Mouse (Mus musculus): ENCODE data around the gene Myo7a. TPM values are rescaled to one million over a fixed set of nuclear protein-coding genes. Genes with fewer than 3 reads are reported as not detected.
A peak's percentile ranks its signal among the peaks of the same experiment; 100 is the strongest.

Gene Myo7a
- polyA plus RNA-seq, 1 experiment from 2014 or later = 15.4 TPM

DNA sequence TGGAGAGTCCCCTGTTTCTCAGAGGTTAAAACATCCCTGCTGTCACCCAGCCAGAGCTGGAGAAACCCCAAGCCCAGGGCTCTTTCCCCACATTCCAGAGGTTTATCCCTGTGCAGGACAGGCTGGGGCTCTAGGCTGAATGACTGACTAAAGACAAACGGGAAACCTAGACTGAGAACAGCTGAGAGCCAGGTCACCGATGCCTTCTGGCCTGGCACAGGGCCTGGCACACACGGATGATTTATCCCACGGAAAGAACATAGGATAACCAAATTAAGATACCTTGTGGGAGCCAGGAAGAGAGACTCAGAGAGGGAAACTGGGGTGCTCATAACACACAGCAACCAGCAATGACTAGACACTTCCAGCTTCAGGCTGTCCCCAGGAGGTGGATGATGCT, 9.6 kb downstream of the Myo7a start:
- WGBS = 73% methylated on average over 4 of the region's 4 CpGs
- no peak overlapping the region for H3K27ac ChIP-seq
- H3K4me2 ChIP-seq = no peak overlapping the region
- peaks cover 31% of the 10 kb centered on the region for H3K4me1 ChIP-seq
- peaks cover 28% of the 10 kb centered on the region for H3K27me3 ChIP-seq
- no peaks in the 10 kb centered on the region for H3K9me3 ChIP-seq (replicated peaks)
- H3K9ac ChIP-seq = no peak overlapping the region
- no peaks in the 10 kb centered on the region for H3K36me3 ChIP-seq
- no peak for ATAC-seq (replicated peaks; ENCODE audit: low FRiP score)
- H3K4me3 ChIP-seq (replicated peaks) = no peak overlapping the region

DNA sequence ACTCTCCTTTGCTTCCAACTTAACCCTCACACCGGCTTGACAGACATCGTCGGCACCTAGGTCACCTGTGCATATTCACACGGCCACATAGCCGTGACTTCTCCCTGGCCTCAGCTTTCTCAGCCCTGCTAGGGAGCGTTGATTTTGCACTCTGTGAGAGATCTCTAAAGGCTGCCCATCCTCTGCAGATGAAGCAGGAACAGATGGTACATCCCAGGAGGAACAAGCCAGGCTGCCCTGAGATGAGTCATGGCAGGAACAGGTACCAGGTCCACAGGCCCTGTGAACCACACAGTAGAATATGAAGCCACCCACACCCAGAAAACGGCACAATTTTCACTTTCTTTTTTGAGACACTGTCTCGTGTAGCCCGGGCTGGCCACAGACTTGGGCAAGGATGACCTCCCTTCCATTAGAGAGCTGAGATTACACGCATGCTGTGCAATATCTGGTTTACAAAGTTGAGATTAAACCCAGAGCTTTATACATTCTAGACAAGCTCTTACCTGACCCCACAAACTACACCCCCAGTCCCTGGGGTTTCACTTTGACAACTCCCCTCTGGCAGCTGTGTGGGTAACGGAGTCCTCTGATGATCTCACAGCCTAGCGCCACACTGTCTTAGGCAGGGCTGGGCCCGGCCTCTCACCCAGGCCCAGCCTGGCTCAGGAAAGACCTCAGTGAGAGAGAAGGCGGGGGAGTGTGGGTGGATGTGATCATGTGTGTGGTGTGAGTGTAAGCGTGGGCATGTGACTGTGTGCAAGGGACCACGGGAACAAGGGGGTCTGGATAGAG, 10.5 kb downstream of the Myo7a start:
- no peak overlapping the region for H3K4me3 ChIP-seq (replicated peaks)
- no peak overlapping the region for H3K27ac ChIP-seq
- no peaks in the 10 kb centered on the region for H3K9me3 ChIP-seq (replicated peaks)
- H3K36me3 ChIP-seq = no peaks in the 10 kb centered on the region
- no peak overlapping the region for H3K9ac ChIP-seq
- WGBS = 74% methylated on average over 16 of the region's 16 CpGs
- H3K4me2 ChIP-seq = no peak overlapping the region
- peaks cover 40% of the 10 kb centered on the region for H3K4me1 ChIP-seq
- peaks cover 28% of the 10 kb centered on the region for H3K27me3 ChIP-seq
- no peak for ATAC-seq (replicated peaks; ENCODE audit: low FRiP score)

DNA sequence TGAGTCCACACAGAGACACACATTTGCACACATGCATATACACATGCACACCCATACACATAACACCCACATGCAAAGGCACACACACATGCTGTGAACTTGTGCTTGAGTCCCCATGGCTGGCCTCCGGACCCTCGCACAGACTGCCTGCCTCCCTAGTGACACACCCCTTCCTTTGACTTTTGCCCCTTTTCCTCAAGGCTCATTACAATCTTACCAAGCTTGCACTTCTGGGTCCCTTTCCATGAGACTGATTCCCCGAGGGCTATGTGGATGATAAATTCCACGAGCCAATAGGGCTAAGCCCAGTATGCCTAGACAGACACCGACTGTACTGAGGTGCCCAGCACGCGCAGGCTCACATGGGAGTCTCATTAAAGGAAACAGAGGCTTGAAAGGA, 13.1 kb downstream of the Myo7a start:
- WGBS = 83% methylated on average over 7 of the region's 7 CpGs
- peaks cover 49% of the 10 kb centered on the region for H3K4me1 ChIP-seq
- 0 out of 2 replicates have a peak overlapping the region, but pooled peaks have one; percentile 9 for H3K27ac ChIP-seq

DNA sequence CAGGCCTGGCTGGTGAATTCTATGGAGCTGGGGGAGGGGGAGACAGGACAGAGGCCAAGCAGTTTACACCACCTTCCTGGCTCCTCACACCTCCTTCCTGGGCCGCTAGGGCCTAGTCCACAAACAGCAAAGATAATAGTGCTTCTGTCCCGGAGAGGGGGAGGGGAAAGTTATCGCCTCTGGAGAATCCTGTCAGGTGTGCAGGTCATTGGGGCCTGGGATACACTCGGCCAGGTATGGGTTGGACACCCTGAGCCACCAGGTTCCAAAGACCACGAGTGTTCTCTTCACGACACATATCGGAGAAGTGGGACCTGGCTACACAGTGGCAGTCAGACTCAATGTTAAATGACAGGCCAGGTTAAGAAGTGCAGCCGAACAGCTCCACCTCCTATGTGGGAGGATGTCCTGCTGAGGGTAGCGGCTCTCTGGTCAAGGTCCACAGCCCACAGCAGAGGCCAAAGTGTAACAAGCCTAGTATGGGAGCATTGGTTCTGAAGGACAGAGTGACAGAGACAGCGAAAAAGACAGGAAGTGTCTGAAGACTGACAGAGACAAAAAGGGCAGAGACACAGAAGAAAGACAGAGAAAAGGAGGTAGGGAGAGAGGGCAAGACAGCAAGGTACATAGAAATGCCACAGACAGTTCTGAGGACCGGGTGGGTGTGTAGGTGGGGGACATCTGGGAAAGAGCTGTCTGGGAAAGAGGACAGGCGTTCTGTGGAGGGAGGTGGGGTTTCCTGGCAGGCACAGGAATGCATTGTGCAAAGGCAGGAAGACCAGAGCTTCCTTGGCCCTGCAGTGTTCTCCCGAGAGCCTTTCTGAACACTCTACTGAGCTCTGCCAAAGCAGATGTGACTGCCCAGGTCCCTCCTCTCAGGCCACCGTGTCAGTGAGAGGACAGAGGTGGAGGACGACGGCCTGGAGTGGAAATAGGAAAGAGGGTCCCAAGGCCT, 14.6 kb downstream of the Myo7a start:
- peak overlapping the region; percentile 17; the same call in 1 of the 2 replicates for H3K4me2 ChIP-seq

More for the DNA sequence above, 13.1 kb downstream of the Myo7a start:
- Histone ChIP-seq H3K4me3 (replicated peaks) (no peak overlapping the region), H3K9me3 (replicated peaks) (no peaks in the 10 kb centered on the region), H3K4me2 (no peak overlapping the region), H3K9ac (no peak overlapping the region), H3K27me3 (peaks cover 11% of the 10 kb centered on the region), H3K36me3 (no peaks in the 10 kb centered on the region)
- ATAC-seq (replicated peaks; ENCODE audit: low FRiP score) = no peak

DNA sequence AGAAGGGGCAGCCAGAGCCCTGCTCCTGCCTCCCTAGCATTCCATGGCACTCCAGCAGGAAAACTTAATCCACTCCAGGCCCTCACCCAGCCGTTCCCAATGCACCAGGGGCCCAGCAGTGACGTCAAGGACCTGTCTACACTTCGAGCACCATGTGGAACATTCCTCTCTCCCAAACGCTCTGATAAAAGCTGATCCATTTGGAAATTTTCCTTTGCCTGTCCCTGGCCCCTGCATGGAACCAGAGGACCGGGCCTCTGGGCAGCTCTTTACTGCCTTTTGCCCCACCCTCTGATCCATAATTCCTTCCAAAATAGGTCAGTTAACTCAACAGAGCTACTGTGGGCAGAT, 15.4 kb downstream of the Myo7a start:
- no peaks in the 10 kb centered on the region for H3K9me3 ChIP-seq (replicated peaks)
- 57% methylated on average over 5 of the region's 5 CpGs for WGBS
- peak overlapping the region; percentile 78 for H3K27ac ChIP-seq
- H3K9ac ChIP-seq = no peak overlapping the region
- no peak overlapping the region for H3K4me2 ChIP-seq
- ATAC-seq (replicated peaks; ENCODE audit: low FRiP score) = no peak
- H3K36me3 ChIP-seq = no peaks in the 10 kb centered on the region
- peaks cover 40% of the 10 kb centered on the region for H3K4me1 ChIP-seq
- H3K27me3 ChIP-seq = no peaks in the 10 kb centered on the region
- no peak overlapping the region for H3K4me3 ChIP-seq (replicated peaks)

More for the DNA sequence above, 14.6 kb downstream of the Myo7a start:
- no peaks in the 10 kb centered on the region; the same call in 1 of the 2 replicates for H3K27me3 ChIP-seq
- no peak overlapping the region for H3K4me3 ChIP-seq (replicated peaks)
- 31% methylated on average over 16 of the region's 16 CpGs for WGBS
- no peaks in the 10 kb centered on the region for H3K9me3 ChIP-seq (replicated peaks)
- peaks cover 43% of the 10 kb centered on the region for H3K4me1 ChIP-seq
- peak; percentile 85 for ATAC-seq (replicated peaks; ENCODE audit: low FRiP score)
- 0 out of 2 replicates have a peak overlapping the region, but pooled peaks have one; percentile 4 for H3K9ac ChIP-seq
- H3K36me3 ChIP-seq = no peaks in the 10 kb centered on the region
- peak overlapping the region; percentile 78 for H3K27ac ChIP-seq

DNA sequence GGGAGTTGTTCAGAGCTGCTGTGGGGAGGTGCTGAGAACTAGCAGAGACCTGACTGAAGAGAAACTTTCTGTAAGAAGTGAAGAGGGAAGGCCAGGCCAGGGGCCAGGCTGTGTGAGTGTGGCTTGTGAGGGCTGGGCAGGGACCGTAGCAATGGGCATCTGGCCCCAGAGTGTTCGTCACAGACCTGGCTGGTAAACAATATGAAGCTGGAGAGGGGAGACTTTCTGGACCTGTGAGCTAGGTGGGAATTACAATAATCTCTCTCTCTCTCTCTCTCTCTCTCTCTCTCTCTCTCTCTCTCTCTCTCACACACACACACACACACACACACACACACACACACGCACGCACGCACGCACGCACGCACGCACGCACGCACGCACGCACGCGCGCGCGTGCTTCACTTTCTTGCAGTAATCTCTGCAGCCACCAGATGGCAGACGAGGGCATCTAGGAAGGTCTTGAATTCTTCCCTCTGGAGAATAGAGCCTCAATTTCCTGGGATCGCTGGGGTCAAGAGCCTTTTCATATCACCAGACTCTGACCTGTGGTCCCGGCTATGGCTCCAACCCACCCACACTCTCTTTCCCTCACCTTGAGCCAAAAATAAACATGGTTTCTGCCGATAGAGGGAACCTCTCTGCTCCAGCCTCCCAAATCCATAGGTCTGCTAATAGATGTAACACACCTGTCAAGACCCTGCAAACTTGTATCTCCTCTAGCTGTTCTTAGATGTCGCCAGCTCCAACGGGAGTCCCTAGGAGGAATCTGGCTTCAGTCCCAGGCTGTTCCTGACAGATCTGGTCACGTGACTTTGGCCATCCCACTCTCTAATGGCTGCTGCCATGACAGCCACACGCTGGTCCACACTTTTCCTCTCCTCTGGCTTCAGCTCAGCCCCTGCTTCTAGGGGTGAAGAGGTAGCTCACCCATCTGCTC, 16.1 kb downstream of the Myo7a start:
- Histone ChIP-seq H3K36me3 (no peaks in the 10 kb centered on the region), H3K4me2 (peak overlapping the region; percentile 57), H3K9me3 (replicated peaks) (no peaks in the 10 kb centered on the region), H3K27me3 (no peaks in the 10 kb centered on the region), H3K4me3 (replicated peaks) (peak overlapping the region; percentile 32), H3K9ac (peak overlapping the region; percentile 35; the same call in 1 of the 2 replicates), H3K27ac (peak overlapping the region; percentile 78), H3K4me1 (peaks cover 40% of the 10 kb centered on the region)
- WGBS = 16% methylated on average over 22 of the region's 26 CpGs
- ATAC-seq (replicated peaks; ENCODE audit: low FRiP score) = peak; percentile 38; the same call in 1 of the 2 replicates

DNA sequence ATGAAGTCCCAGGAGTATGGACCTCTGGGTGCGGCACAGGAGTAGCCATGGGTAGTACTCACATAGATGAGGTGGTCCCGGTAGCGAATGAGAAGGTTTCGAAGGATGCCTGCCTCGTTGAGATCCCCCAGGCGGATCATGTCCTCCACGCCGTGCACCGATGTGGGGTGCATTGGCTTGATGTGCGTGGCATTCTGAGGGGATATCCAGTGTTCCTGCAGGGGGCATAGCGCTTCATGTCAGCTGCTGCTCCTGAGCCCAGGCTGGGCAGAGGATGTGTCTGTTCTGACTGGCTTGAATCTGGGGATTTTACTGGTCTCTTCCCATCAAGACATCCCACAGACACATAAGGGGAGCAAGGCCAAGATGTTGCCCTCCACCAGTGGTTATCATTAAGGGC, 16.8 kb downstream of the Myo7a start:
- H3K4me3 ChIP-seq (replicated peaks) = no peak overlapping the region
- no peaks in the 10 kb centered on the region for H3K27me3 ChIP-seq
- 96% methylated on average over 11 of the region's 11 CpGs for WGBS
- H3K27ac ChIP-seq = 0 out of 2 replicates have a peak overlapping the region, but pooled peaks have one; percentile 66
- peaks cover 5% of the 10 kb centered on the region; the same call in 1 of the 2 replicates for H3K36me3 ChIP-seq
- H3K4me1 ChIP-seq = peaks cover 40% of the 10 kb centered on the region
- no peaks in the 10 kb centered on the region for H3K9me3 ChIP-seq (replicated peaks)
- H3K4me2 ChIP-seq = peak overlapping the region; percentile 57; the same call in 1 of the 2 replicates
- ATAC-seq (replicated peaks; ENCODE audit: low FRiP score) = no peak
- peak overlapping the region; percentile 35; the same call in 1 of the 2 replicates for H3K9ac ChIP-seq

DNA sequence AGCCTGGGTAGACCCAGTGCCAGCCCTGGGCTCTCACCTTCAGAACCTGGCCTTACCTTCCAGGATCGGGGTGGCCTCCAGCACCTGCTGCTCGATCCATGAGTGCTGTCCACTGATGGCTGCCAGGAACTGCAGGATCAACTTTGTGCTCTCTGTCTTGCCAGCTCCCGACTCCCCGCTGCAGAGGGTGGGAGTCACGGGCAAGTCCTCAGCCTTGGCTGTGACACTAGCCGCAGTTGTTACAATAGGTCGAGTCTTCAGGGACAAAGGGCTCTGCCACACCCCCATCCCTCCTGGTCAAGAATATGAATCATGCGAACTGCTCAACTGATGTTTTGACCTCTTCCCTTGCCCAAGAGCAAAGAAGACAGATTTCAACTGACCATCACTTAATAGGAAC, 21.8 kb downstream of the Myo7a start:
- Histone ChIP-seq H3K36me3 (peaks cover 13% of the 10 kb centered on the region), H3K27ac (no peak overlapping the region), H3K4me1 (peaks cover 3% of the 10 kb centered on the region), H3K9ac (no peak overlapping the region), H3K4me3 (replicated peaks) (no peak overlapping the region), H3K27me3 (no peaks in the 10 kb centered on the region), H3K4me2 (no peak overlapping the region), H3K9me3 (replicated peaks) (no peaks in the 10 kb centered on the region)
- WGBS = 93% methylated on average over 8 of the region's 8 CpGs
- ATAC-seq (replicated peaks; ENCODE audit: low FRiP score) = no peak

DNA sequence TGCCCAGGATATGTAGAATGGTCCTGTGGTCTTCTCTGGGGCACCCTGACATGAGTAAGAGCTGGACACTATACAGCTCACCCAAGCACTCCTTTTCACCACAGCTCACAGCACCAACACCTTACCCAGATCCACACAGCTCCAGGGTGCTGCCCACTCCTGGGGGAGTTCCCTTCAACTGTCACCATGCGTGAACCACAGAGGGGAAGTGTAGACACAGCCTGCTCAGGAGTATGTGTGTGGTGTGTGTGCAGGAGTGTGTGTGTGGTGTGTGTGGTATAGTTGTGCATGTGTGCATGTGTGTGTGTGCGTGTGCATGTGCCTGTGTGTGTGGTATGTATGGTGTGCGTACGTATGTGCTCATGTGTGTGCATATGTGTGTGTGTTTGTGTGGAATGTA, 23.5 kb downstream of the Myo7a start:
- Histone ChIP-seq H3K4me1 (no peaks in the 10 kb centered on the region), H3K4me3 (replicated peaks) (no peak overlapping the region), H3K4me2 (no peak overlapping the region), H3K9ac (no peak overlapping the region), H3K36me3 (peaks cover 13% of the 10 kb centered on the region), H3K27ac (no peak overlapping the region), H3K27me3 (no peaks in the 10 kb centered on the region), H3K9me3 (replicated peaks) (no peaks in the 10 kb centered on the region)
- ATAC-seq (replicated peaks; ENCODE audit: low FRiP score) = no peak
- WGBS = over 99% methylated on average over 4 of the region's 4 CpGs

DNA sequence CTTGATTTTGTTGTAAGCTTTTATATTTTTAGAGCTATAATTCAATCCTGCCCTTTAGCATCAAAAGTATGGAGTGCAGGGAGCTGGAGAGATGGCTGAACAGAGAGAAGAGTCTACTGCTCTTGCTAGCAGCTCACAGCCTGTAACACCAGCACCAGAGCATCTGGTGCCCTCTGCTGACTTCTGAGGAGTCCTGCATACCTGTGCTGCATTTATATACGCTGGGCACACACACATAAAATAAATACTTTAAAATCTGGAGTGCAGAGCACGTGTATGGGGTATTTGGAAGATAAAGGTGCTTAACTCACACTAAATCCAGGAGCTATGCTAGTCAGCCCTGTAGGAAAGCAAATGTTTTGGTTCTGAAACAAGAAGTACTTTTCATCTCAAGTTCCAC, 33.0 kb downstream of the Myo7a start:
- Histone ChIP-seq H3K36me3 (no peaks in the 10 kb centered on the region), H3K9ac (no peak overlapping the region), H3K9me3 (replicated peaks) (no peaks in the 10 kb centered on the region), H3K27me3 (no peaks in the 10 kb centered on the region), H3K27ac (no peak overlapping the region), H3K4me3 (replicated peaks) (no peak overlapping the region), H3K4me1 (peaks cover 24% of the 10 kb centered on the region), H3K4me2 (no peak overlapping the region)
- no peak for ATAC-seq (replicated peaks; ENCODE audit: low FRiP score)
- 45% methylated on average over 2 of the region's 2 CpGs for WGBS

DNA sequence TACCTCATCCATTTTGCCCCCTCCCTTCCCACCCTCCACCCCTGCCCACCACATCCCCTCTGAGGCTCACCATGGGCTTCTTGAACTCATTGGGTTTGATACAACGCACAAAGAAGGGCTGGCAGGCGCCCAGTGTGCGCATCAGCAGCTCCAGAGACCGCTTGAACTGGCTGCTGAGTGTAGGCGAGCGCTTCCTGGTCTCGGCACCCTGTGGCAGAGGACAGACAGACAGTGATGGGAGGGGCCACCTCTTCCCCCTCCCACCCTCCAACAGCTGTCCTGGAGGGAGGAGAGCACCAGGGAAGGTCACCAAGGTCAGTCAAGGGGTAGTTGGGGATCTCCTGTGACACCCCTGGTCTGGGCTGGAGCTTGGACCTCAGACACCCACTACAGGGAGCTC, 34.0 kb downstream of the Myo7a start:
- 78% methylated on average over 7 of the region's 7 CpGs for WGBS
- Histone ChIP-seq H3K36me3 (no peaks in the 10 kb centered on the region), H3K4me1 (peaks cover 24% of the 10 kb centered on the region), H3K27ac (peak overlapping the region; percentile 48; the same call in 1 of the 2 replicates), H3K27me3 (no peaks in the 10 kb centered on the region), H3K9ac (no peak overlapping the region), H3K9me3 (replicated peaks) (no peaks in the 10 kb centered on the region), H3K4me3 (replicated peaks) (no peak overlapping the region), H3K4me2 (peak overlapping the region; percentile 25)
- no peak for ATAC-seq (replicated peaks; ENCODE audit: low FRiP score)
